Mouse (Mus musculus) lung, embryonic 14.5 days (tissue): ENCODE data around the gene Plagl1. TPM values are rescaled to one million over a fixed set of nuclear protein-coding genes. Genes with fewer than 3 reads are reported as not detected.
"Not testable (repeated sequence)": the region's sequence is repeated elsewhere in the genome, so short reads cannot be mapped to it uniquely, and the experiment has no call there.

Experiments
- ATAC-seq: fragments of 200-750 bp; cut with Nextera tagmentation; 2 replicates; pipeline ENCODE4 v1.8.0; 2017; ENCODE audit warnings: mild to moderate bottlenecking, moderate TSS enrichment, moderate library complexity; ENCODE audit not compliant: insufficient read depth
- DNase-seq: peaks from one replicate; pipeline ENCODE4 v3.0.0-alpha.2; 2015
- H3K27ac ChIP-seq: fragments of 300-500 bp; sonication (generic); 2 replicates; pipeline ENCODE4 v1.5.1; 2014; ENCODE audit warnings: low read depth, mild to moderate bottlenecking, moderate library complexity
- H3K27me3 ChIP-seq: fragments of 300-500 bp; sonication (generic); 2 replicates; pipeline ENCODE4 v1.6.1; 2014; ENCODE audit warnings: low read length, control low read depth; ENCODE audit not compliant: insufficient read depth
- H3K36me3 ChIP-seq: fragments of 300-500 bp; sonication (generic); 2 replicates; pipeline ENCODE4 v1.6.1; 2014; ENCODE audit warnings: control low read depth; ENCODE audit not compliant: insufficient read depth
- H3K4me1 ChIP-seq: fragments of 300-500 bp; sonication (generic); 2 replicates; pipeline ENCODE4 v1.6.1; 2014; ENCODE audit warnings: antibody characterized with exemption, control low read depth; ENCODE audit not compliant: insufficient read depth
- H3K4me2 ChIP-seq: fragments of 300-500 bp; sonication (generic); 2 replicates; pipeline ENCODE4 v1.6.1; 2014; ENCODE audit warnings: mild to moderate bottlenecking
- H3K4me3 ChIP-seq: fragments of 300-500 bp; sonication (generic); 2 replicates; pipeline ENCODE4 v1.5.1; 2014; ENCODE audit warnings: low read depth, low read length
- H3K9ac ChIP-seq: fragments of 300-500 bp; sonication (generic); 2 replicates; pipeline ENCODE4 v1.6.1; 2014
- H3K9me3 ChIP-seq: fragments of 300-500 bp; sonication (generic); 2 replicates; pipeline ENCODE4 v1.6.1; 2016; ENCODE audit warnings: low read depth, low read length, control low read depth
- CTCF ChIP-seq: IDR thresholded peaks from 2 replicates; pipeline ENCODE4 v1.5.1; 2016; ENCODE audit warnings: antibody characterized with exemption, low read depth
- WGBS: fragments of 180-500 bp; shearing (Covaris S2); extraction: QIAGEN DNeasy Blood & Tissue Kit; methylation state at CpG from one replicate; pipeline ENCODE4 v1.1.7; 2014; 5-methylcytosine and 5-hydroxymethylcytosine counted together
- polyA plus RNA-seq: library from polyadenylated mRNA; unstranded; fragments of >200 nt; fragmentation: Nextera tagmentation; extraction: Ambion mirVana; gene quantifications from 2 replicates; pipeline ENCODE4 v1.2.1, GENCODE M21; 2014

The Plagl1 gene
- 206 and 216 TPM in 2 replicates for polyA plus RNA-seq

DNA sequence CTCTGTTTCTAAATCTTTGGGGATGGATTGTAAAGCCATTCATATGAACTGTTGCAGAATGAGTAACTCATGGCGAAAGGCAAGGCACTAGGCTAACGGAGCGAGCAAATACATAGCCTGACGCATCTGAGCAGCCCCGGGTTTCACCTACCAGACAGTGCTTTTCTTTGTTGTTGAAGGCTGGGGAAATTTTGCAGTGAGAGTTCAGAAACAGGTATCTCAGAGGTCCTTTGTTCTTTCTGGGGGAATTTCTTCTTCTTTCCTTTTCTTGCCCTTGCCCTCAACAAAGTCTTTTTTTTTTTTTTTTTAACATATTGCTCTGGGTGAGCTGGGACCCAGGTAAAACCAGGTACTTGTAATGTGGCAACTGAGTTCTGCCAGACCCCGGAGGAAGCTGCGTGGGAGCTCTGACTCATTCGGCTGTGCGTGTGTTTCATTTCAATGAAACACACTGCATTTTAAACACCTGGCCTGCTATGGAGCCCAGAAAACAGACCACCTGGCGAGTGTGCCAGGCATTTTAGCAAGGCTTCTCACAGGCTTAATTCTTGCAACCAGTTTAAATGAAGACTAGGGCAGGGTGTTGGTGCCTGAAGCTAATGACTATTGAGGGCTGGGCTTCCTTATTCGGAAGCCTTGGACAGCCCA is at the start of gene Plagl1:
Plagl1 (plus strand) TSS at position 484 of the 648 bp plus-strand sequence.
- peaks cover 19% of the 10 kb centered on the region for H3K27me3 ChIP-seq
- H3K9me3 ChIP-seq = no peaks in the 10 kb centered on the region
- ATAC-seq (no peak), DNase-seq (no peak)
- no peaks in the 10 kb centered on the region for H3K36me3 ChIP-seq
- TF ChIP-seq CTCF = no peak
- H3K4me2 ChIP-seq = peak within 1 kb of the TSS; percentile 62
- no peak within 1 kb of the TSS for H3K27ac ChIP-seq
- WGBS = 48% methylated on average over 11 of the region's 11 CpGs
- H3K4me3 ChIP-seq = peak within 1 kb of the TSS; percentile 29
- no peaks in the 10 kb centered on the region; the same call in 1 of the 2 replicates for H3K4me1 ChIP-seq
- peak within 1 kb of the TSS; percentile 25 for H3K9ac ChIP-seq

DNA sequence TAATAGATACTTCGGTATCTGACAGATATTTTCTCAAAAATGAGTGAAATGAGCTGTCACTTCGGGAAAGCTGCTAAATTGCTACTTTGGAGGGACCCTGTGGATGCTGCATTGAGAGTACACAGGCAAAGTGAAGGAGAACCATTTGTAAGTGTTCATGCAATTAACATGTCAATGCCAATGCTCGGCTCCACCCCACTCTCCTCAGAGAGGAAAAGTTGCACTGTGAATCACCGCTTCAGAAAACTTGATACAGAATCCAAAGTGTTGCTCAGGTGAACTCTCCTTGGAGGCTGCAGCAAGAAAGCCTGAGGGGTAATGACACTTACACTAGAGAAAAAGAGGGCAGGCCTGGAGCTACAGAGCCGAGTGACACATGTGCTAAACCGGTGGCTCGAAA is 46.3 kb upstream of the Plagl1 start:
- WGBS = 76% methylated on average over 7 of the region's 7 CpGs
- ATAC-seq (no peak), DNase-seq (no peak)
- H3K27me3 ChIP-seq = no peaks in the 10 kb centered on the region
- H3K27ac ChIP-seq = no peak overlapping the region
- TF ChIP-seq CTCF = no peak
- H3K9me3 ChIP-seq = no peaks in the 10 kb centered on the region
- H3K9ac ChIP-seq = no peak overlapping the region
- H3K36me3 ChIP-seq = peaks cover 8% of the 10 kb centered on the region; the same call in 1 of the 2 replicates
- H3K4me3 ChIP-seq = no peak overlapping the region
- no peak overlapping the region for H3K4me2 ChIP-seq
- peaks cover 7% of the 10 kb centered on the region; the same call in 1 of the 2 replicates for H3K4me1 ChIP-seq

DNA sequence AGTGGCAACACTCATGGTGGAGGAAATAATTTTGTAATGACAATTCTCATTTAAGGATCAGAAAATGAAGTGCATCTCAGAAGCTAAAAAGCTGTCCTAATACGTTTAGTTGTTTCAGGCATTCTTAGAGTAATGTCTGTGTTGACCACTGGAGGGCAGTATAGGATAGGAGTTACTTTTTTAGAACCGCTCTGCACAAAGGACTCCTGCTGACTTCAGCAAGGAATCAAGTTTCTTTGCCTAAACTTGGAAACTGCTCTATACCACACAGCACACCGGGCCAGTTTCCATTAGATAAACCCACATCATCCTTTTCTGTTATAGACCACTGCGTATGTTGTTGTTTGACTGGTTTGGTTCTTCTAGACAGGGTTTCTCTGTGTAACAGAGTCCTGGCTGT is 43.7 kb upstream of the Plagl1 start:
- Histone ChIP-seq H3K36me3 (no peaks in the 10 kb centered on the region), H3K27ac (no peak overlapping the region), H3K27me3 (no peaks in the 10 kb centered on the region), H3K4me1 (no peaks in the 10 kb centered on the region), H3K4me2 (no peak overlapping the region), H3K9me3 (no peaks in the 10 kb centered on the region), H3K4me3 (no peak overlapping the region), H3K9ac (no peak overlapping the region)
- WGBS = 19% methylated on average over 4 of the region's 4 CpGs
- DNase-seq (peak; percentile 93), ATAC-seq (peak; percentile 80)
- peak; percentile 82 for TF ChIP-seq CTCF

DNA sequence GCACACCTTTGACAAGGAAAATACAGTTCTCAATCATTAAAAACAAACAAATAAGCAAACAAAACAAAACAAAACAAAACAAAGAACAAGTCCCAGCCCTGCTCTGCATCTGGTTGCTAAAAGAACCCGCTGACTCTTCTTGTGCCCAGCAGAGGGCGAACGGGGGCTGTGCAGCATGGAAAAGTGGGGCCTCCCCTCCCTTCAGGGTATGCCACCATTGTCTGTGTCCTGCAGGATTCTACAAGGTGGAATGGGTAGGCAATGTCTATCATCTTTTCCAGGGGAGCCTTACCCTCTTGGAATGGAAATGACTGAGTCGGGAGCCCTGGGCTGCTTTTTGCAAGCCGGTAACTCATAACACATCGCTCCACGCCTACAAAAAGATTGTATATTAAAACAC is 41.8 kb upstream of the Plagl1 start:
- WGBS = 62% methylated on average over 7 of the region's 7 CpGs
- Histone ChIP-seq H3K9me3 (no peaks in the 10 kb centered on the region), H3K4me1 (no peaks in the 10 kb centered on the region), H3K4me2 (no peak overlapping the region), H3K9ac (no peak overlapping the region), H3K27me3 (no peaks in the 10 kb centered on the region), H3K4me3 (no peak overlapping the region), H3K36me3 (no peaks in the 10 kb centered on the region), H3K27ac (no peak overlapping the region)
- DNase-seq = peak; percentile 73
- peak; percentile 83 for TF ChIP-seq CTCF
- 0 out of 2 replicates have a peak, but pooled peaks have one; percentile 41 for ATAC-seq

DNA sequence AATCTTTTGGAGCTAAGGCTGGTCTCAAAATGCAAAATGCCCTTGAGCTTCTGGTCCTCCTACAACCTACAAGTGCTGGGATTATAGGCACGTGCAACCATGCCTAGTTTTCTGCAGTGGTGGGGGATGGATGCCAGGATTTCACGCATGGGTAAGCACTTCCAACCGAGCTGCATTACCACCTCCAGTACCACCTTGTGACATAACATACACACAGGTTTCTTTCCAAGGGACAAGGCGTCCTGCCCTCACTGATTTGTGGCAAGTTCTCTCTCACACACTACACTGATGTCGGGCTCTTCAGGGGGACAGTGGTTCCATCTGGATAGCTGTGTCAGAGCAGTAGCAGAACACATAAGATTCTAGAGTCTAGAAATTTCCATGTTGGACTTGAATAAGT is 41.3 kb upstream of the Plagl1 start:
- no peak overlapping the region for H3K9ac ChIP-seq
- no peaks in the 10 kb centered on the region for H3K4me1 ChIP-seq
- H3K4me3 ChIP-seq = no peak overlapping the region
- no peak for ATAC-seq
- no peaks in the 10 kb centered on the region for H3K9me3 ChIP-seq
- no peaks in the 10 kb centered on the region for H3K36me3 ChIP-seq
- no peak overlapping the region for H3K27ac ChIP-seq
- H3K27me3 ChIP-seq = no peaks in the 10 kb centered on the region
- 78% methylated on average over 5 of the region's 5 CpGs for WGBS
- DNase-seq = no peak
- no peak for TF ChIP-seq CTCF
- H3K4me2 ChIP-seq = no peak overlapping the region

DNA sequence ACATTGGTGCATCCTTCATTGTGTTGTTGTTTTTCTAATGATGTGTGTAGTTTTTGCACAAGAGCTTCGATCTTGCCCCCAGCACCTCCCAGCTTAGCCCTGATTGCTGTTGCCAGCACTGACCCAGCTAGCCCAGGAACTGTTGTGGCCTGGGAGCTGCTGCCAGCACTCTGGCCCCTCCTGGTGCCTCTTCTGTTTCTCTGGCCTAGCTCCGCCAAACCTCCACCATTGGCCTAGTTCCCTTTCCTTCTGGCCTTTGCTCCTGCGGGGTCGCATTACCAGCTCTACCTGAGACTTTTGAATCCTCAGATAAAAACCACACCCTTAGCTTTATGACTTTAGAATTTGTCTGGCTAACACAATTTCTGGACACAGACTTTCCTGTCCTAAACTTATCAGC is 38.2 kb upstream of the Plagl1 start:
- H3K4me2 ChIP-seq = no peak overlapping the region
- no peaks in the 10 kb centered on the region for H3K36me3 ChIP-seq
- ATAC-seq = no peak
- DNase-seq = no peak
- WGBS = 87% methylated on average over 4 of the region's 4 CpGs
- no peak overlapping the region for H3K27ac ChIP-seq
- no peaks in the 10 kb centered on the region for H3K4me1 ChIP-seq
- no peak overlapping the region for H3K9ac ChIP-seq
- H3K27me3 ChIP-seq = no peaks in the 10 kb centered on the region
- no peak for TF ChIP-seq CTCF
- no peaks in the 10 kb centered on the region for H3K9me3 ChIP-seq
- H3K4me3 ChIP-seq = no peak overlapping the region

DNA sequence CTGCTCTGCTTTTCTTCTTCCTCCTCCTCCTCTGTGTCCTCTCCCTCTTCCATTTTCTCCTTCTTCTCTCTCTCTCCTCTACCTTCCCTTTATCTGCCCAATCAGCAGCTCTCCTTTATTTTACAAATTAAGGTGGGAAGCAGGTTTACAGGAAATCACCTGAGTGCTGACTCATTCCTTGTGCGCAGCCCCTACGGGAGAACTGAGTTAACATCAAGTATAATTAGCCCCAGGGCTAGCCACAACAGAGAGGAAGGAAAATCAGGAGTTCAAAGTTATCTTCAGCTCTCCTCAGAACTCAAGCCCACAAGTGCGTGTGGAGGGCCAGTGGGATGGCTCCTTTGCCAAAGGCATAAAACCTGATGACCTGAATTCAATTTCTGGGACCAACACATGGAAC is 36.3 kb upstream of the Plagl1 start:
- ATAC-seq = not testable (repeated sequence)

DNA sequence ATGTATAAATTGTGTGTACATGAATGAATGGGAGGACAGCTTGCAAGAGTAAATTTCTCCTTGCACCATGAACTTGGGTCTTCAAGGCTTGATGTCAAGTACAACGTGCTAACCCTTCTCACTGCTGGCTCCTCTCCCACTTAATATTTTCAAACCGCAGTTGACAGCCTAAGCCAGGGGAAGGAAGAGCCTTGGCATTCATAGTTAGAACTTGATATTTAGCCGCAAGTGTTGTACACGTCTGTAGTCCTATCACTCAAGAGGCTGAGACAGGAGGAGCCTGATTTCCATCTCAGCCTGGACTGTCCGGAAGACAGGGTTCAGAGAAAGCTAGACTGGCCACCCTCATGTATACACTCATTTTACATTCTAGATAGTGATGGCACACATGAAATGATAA is 32.6 kb upstream of the Plagl1 start:
- 80% methylated on average over 5 of the region's 5 CpGs for WGBS
- no peak for TF ChIP-seq CTCF
- no peak overlapping the region for H3K4me2 ChIP-seq

More for the DNA sequence above, 36.3 kb upstream of the Plagl1 start:
- H3K4me3 ChIP-seq, H3K36me3 ChIP-seq, H3K9me3 ChIP-seq, H3K27ac ChIP-seq, DNase-seq, H3K27me3 ChIP-seq, H3K9ac ChIP-seq, H3K4me2 ChIP-seq, H3K4me1 ChIP-seq: not testable (repeated sequence)
- 70% methylated on average over 3 of the region's 3 CpGs for WGBS

More for the DNA sequence above, 32.6 kb upstream of the Plagl1 start:
- DNase-seq (no peak), ATAC-seq (no peak)
- Histone ChIP-seq H3K9me3 (no peaks in the 10 kb centered on the region), H3K27ac (no peak overlapping the region), H3K4me3 (no peak overlapping the region), H3K4me1 (no peaks in the 10 kb centered on the region), H3K27me3 (no peaks in the 10 kb centered on the region), H3K9ac (no peak overlapping the region), H3K36me3 (no peaks in the 10 kb centered on the region)
